Mouse (Mus musculus) urinary bladder, postnatal 25 days (tissue): ENCODE data around the gene Dnajb8.

ENCODE experiments used
- DNase-seq: peaks from one replicate; pipeline ENCODE4 v3.0.0; 2022; ENCODE audit warnings: low spot score

The Dnajb8 gene

GRCm38 (mm10) chr6:88199001-88199717 lies 22.9 kb upstream of the Dnajb8 start:
- no peak for DNase-seq

GRCm38 (mm10) chr6:88199718-88200692 lies 22.1 kb upstream of the Dnajb8 start:
- no peak for DNase-seq

- DNase-seq: no peak
Measured at GRCm38 (mm10) chr6:88200693-88201609, 21.1 kb upstream of the Dnajb8 start.

GRCm38 (mm10) chr6:88201926-88202700 lies 20.0 kb upstream of the Dnajb8 start:
- DNase-seq: no peak

DNA sequence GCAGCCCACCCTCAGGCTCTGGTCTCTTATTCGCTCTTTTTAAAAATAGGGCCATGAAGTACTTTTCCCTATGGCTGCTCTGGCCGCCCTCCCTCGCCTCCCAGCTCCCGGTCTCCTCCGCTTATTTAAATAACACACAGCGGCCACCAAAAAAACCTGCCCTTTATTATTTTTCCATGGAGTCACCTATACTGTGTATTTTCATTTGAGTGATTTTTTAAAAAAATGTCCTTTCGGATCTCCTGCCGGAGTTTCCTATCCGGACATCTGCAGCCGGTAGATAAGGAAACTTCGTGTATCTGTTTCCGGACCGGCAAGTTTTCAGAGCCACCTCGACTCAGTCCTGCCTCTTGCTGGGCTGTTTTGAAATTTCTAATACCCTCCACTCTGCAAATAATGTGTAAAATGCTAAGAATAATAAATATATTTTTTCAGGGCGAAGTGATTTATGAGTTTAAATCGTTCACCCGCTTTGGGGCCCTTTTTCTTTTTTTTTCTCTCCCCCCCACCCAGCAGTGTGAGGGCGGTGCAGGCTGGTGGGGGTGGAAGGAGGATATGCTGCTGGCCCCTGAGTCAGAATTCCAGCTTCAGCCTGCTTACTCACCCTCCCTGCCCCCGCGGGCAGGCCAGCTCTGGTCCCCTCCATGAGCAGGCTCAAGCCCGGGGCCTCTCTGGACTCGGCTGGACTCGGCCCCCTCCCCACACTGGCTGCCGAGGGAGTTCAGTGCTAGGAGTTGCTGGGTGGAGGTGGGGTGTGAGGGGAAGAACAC lies 19.0 kb upstream of the Dnajb8 start:
- no peak for DNase-seq

GRCm38 (mm10) chr6:88203791-88204405 lies 18.2 kb upstream of the Dnajb8 start:
- DNase-seq: no peak

GRCm38 (mm10) chr6:88204531-88205385 lies 17.3 kb upstream of the Dnajb8 start:
- no peak for DNase-seq

GRCm38 (mm10) chr6:88205386-88205700 lies 16.7 kb upstream of the Dnajb8 start:
- no peak for DNase-seq

DNA sequence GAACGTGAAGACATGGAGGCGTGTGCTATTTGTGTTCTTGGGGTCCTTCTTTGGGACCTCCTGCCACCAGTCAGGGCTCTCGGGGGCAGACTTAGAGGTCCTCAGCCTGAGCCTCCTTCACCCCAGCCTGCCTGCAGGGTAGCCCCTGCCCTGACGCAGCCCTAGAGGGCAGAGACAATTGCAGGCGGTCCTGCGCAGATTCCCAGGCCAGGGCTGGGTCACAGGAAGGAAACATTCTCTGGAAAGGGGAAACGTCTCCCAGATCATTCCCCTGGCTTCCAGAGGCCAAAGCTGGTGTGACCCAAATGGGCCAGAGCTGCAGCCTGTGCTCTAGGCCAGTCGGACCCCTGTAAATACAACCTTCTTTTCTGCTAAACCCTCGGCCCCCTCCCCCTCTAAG lies 16.1 kb upstream of the Dnajb8 start:
- DNase-seq: no peak

- DNase-seq: no peak
Measured at GRCm38 (mm10) chr6:88206566-88206965, 15.5 kb upstream of the Dnajb8 start.

- no peak for DNase-seq
Measured at GRCm38 (mm10) chr6:88207403-88208033, 14.6 kb upstream of the Dnajb8 start.

GRCm38 (mm10) chr6:88208321-88208720 lies 13.7 kb upstream of the Dnajb8 start:
- no peak for DNase-seq

GRCm38 (mm10) chr6:88209453-88209852 lies 12.6 kb upstream of the Dnajb8 start:
- DNase-seq: no peak

- no peak for DNase-seq
Measured at GRCm38 (mm10) chr6:88210182-88210581, 11.9 kb upstream of the Dnajb8 start.

GRCm38 (mm10) chr6:88215797-88216196 lies 6.3 kb upstream of the Dnajb8 start:
- no peak for DNase-seq

- no peak for DNase-seq
Measured at GRCm38 (mm10) chr6:88216199-88216598, 5.9 kb upstream of the Dnajb8 start.

GRCm38 (mm10) chr6:88219094-88219493 lies 3.0 kb upstream of the Dnajb8 start:
- no peak for DNase-seq

- DNase-seq: no peak
Measured at GRCm38 (mm10) chr6:88226570-88226994, 4.5 kb downstream of the Dnajb8 start.

DNA sequence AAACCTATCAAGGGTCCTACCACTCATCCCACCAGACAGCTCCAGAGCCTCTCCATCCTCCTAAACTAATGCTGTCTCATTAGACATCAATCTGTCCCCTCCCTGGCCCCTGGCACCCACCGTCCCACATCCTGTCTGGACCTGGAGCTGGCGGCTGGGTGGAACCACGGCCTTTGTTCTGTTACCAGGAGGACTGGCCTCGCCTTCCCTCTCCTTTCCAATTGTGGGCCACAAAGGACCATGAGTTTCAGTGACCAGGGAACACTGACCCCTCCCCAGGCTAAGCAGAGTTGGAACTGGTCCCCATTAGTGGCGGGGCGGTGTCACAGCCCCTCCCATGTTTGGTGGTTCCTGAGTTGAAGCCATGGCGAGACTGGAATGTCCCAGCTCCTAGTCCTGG lies 5.5 kb downstream of the Dnajb8 start:
- no peak for DNase-seq
